Mouse (Mus musculus): ENCODE measurements around the gene Gli2. TPM values are rescaled to one million over a fixed set of nuclear protein-coding genes. Genes with fewer than 3 reads are reported as not detected.
A peak's percentile ranks its signal among the peaks of the same experiment; 100 is the strongest.

Gene Gli2
- total RNA-seq, 2 experiments from 2014 or later, result 3.4 to 5.4 TPM

DNA sequence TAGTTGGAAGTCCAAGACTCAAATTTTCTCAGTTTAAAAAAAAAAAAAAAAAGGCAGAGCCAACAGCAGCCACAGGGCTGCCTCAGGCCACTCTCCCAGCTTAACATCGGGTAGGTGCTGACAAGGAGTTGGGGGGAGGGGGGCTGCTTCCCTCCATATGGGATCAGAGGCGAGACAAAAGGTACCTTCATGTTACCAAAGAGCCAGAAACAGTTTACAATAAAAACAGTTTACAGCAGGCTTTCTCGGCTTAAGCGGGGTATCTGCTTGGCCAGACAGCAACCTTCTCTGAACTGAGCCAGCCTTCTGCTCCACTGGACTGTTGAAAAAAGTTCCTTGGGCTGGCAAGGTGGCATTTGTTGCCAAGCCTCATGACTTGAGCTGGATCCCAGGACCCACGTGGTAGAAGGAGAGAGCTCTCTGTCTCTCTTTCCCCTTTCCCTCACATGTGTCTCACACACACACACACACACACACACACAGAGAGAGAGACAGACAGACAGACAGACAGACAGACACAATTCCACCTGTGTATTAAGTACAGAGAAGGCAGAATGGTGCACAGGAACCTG, 113.1 kb downstream of the Gli2 start:
- no peak for DNase-seq

DNA sequence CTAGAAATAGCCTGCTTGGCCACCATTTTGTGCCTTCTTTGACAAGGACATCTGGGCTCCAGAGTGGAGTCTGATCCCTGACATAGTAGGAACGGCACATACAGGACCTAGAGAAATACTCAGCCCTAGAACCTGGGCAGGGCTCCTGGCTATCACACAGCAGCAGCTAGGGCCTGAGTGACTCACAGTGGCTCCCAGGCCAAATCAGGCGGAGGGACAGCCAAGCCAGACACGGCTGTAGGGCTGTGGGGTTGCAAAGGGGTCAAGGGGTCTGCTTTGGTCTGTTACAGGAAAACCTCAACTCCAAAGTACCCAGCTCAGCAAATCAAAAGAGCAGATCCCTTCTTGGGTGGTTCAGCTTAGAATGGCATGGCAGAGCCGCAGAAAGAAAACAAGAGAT, 115.2 kb downstream of the Gli2 start:
- peak; percentile 41 for DNase-seq

GRCm38 (mm10) chr1:118936108-118936507, 117.3 kb downstream of the Gli2 start:
- no peak for DNase-seq

- no peak for DNase-seq
Measured at GRCm38 (mm10) chr1:118935518-118935917, 117.9 kb downstream of the Gli2 start.

DNA sequence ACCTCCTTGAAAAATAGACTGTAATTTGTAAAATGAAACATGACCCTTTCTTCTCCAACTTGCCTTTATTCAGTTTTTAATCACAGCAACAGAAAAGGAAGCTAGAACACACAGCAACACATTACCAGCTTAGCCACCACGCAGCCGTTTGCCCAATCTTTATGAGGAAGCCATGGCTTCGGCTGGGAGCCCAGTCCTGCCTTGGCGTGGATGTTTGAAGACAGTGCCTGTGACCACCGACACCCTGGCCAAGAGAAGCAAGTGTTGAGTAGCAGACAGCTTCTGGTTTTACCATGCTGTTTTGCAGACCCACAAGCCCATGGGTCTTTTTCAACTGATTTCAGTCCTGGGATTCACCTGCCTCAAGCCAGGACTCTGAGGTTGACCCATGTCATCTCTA, 121.3 kb downstream of the Gli2 start:
- no peak for DNase-seq

DNA sequence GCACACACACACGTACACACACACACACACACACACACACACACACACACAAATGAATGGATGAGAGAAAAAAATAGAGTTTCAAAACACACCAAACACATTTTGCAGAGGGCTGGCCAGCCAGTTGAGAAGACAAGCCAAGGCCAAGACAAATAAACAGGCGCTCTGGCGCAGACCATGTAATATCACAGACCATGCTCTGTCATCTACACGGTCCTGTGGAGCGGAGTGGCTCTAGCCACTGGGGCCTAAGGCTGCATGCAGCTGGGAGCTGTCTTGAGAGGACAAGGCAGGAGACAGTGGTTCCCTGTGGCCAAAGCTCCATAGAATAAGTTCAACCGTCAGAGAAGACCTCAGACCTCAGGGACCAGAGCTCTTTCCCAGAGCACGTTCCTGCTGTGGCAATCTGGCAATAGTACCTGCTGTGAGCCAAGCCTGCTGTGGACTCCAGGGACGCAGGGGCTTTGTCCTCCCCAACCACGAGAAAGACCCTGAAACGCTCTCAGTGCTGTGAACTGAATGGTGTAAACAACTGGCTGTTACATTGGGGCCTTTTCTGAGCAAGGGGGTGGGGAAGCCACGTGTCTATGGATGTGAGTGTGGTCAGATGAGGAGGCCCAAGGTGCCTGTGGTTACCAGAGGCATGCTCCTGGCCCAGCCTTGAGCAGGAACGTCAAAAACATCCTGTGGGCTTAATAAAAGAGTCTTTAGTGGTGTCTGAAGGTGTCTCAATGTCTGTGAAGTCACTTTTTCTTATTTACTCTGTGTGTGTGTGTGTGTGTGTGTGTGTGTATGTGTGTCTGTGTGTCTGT, 125.7 kb downstream of the Gli2 start:
- no peak for DNase-seq

DNA sequence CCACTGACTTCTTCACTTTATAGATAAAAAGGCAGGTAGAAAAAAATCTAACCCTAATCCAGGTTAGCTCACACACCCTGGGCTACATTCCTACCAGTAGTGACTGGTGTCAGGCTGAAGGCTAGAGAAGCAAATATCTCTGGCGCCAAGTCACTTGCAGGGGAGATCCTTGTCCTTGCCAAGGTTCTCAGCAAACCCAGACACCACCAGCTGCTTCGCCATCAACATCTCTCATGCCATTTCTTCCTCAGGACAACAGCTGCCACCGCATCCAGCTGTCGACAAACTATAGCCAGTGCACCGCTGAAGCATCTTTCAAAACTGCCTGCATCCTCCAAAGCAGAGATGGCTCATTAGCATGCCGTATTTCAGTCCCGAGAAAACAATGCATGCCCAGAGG, 126.9 kb downstream of the Gli2 start:
- DNase-seq, result no peak

GRCm38 (mm10) chr1:118922189-118922588, 131.2 kb downstream of the Gli2 start:
- DNase-seq, result no peak

GRCm38 (mm10) chr1:118917520-118918220, 135.7 kb downstream of the Gli2 start:
- no peak for DNase-seq

DNA sequence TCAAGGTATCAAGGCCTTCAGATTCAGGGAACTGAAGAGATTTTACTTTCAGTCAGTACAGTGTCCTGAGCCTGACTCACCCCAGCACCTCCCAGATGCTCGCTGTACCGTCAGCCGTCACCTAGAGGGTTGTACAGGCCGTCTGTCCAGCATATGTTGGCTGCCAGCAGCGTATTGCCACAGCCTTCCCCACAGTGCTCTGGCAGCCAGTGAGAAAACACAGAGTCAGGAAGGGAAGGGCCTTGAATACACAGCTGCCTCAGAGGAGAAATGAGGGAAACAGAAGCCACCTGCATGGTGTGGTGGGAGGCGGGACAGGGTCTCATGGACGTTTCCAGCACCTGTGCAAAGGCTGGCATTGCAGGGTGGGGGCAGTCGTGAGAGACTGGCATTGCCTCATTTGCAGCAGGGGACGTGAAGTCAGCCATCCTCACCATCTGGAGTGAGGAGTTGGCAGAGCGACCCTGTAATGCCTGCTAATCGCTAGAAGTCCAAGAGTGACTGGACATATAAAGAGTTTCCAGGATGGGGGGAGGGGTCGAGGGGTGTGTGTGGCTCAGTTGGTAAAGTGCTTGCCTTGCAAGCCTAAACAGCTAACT, 136.8 kb downstream of the Gli2 start:
- DNase-seq, result no peak

GRCm38 (mm10) chr1:118913414-118914385, 139.7 kb downstream of the Gli2 start:
- no peak for DNase-seq

DNA sequence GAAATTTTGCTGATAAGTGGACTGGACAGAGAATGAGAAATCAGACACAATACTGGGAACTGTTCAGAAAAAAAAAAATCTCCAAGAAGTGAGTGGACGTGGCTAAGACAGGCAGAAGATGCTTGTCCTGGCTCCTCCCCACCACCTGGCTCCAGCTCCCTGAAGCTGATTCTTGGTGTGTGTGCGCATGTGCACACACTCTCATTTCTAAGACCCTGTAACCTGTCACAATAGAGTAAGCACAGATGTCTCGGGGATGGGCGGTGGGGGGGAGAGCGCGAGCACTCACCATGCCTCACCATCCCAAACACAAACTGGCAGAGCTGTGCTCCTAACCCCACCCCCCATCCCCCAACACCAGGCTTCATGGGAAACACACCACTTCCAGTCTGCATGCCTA, 140.5 kb downstream of the Gli2 start:
- DNase-seq, result no peak

DNA sequence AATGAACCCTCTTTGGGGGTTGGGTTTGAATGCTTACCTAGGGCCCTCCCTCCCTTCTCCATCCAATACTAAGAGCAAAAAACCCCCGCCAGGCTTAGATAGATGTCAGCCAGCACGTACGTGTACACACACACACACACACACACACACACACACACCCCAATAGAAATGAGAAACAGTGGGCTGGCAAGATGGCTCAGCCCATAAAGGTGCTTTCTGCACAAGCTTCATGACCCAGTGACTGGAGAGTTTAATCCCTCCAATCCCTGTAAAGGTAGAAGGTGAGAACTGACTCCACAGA, 142.0 kb downstream of the Gli2 start:
- no peak for DNase-seq

- DNase-seq, result no peak
Measured at GRCm38 (mm10) chr1:118910693-118911426, 142.6 kb downstream of the Gli2 start.

GRCm38 (mm10) chr1:118909051-118909450, 144.4 kb downstream of the Gli2 start:
- DNase-seq, result no peak

DNA sequence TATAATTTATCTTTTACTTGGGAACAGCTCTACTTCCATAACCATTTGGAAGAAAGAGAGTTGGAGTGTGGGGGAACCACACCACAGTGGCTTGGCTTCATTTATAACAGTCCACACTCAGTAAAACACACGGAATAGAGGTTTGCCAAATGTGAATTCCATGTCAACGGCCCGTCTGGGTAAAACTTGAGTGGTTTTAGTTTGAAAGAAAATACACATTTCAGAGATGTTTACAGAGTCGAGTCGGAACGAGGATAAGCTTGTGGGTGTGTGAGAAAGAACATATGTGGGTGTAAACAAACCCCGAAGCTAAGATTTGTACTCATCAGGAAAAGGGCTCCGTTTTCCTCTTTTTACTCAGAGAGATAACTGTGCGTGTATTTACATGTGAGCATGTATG, 145.8 kb downstream of the Gli2 start:
- DNase-seq, result no peak

DNA sequence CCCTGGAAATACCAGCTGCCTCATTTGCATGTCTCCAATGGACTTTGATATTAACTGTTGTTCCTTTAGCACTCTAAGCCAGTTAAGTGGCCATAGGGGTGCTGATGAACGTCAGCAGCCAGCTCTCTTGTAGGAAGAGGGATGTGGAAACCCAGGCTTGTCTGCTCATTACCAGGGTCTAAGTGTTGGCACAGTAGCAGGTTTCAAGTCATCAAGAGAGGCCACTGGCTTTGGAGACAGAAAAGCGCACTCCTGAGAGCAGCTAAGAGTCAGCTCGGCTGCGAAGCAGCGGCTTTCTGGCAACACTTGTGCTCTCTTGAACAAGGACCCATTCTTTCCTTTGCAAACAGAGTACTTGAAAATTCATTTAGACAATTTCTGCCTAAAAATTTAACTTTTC, 148.1 kb downstream of the Gli2 start:
- no peak for DNase-seq

DNA sequence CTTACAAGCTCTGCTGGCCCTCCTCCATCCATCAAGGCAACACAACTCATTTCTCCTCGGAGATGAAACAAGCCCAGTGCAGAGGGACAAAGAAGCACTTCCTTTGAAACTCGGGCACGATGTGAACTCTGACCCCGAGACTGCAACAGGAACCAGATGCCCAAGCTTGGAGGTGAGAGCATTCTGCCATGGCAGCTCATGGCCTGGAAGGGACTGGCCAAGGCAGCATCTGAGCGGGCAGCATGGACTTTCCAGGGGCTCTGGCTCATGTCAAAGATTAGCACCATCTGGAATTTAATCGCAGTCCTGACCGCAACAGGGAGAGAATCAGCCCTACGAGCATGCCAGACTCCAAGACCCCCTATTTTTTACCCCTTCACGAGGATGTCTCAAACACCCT, 148.5 kb downstream of the Gli2 start:
- DNase-seq, result no peak

- no peak for DNase-seq
Measured at GRCm38 (mm10) chr1:118904431-118904830, 149.0 kb downstream of the Gli2 start.

DNA sequence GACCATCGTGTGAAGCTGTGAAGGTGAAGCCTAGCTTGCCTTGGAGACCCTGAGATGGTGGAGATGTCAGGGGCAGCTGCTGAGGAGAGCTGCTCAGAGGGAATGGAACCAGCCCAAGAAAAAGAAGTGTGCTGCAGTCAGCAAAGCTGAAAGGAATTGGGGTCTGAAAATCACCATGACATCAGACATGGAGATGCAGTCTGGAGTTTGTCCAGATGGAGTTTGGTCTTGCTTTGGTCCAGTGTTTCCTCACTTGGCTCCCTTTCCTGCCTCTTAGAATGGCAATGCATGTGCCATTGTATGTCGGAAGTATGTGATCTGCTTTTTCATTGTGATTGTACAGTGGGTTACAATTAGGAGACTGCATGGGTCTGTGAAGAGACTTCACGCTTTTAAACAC, 149.7 kb downstream of the Gli2 start:
- no peak for DNase-seq

- DNase-seq, result no peak
Measured at GRCm38 (mm10) chr1:118901868-118902586, 151.4 kb downstream of the Gli2 start.
